Comparison of ENCODE assay signal across 10 mouse cellular contexts in genomic region chr12:108005488-108005800, GRCm38 (mm10). TPM values are rescaled to one million over a fixed set of nuclear protein-coding genes. Genes with fewer than 3 reads are reported as not detected.
A peak's percentile ranks its signal among the peaks of the same experiment; 100 is the strongest.
DNase-seq lines count a peak whose midpoint lies in the region; ATAC-seq and TF ChIP-seq lines count a peak whose summit lies in the region.
"Had no signal": no experiment of that assay in that cellular context is flagged by ENCODE, and none has a peak within 500 bp of the region (broad histone marks: within the 10 kb centered on the region; RNA-seq: fewer than 3 reads in every experiment).

No protein-coding gene starts in this region.

- 8% methylated on average over 13 of the region's 14 CpGs for WGBS in embryonic facial prominence, embryonic 14.5 days
- 8% methylated on average over 14 of the region's 14 CpGs for WGBS in hindbrain, embryonic 16.5 days

- H3K27me3 ChIP-seq in embryonic facial prominence, embryonic 14.5 days (replicated peaks; ENCODE audit: control insufficient read depth, insufficient read depth, low read length), result 0 out of 2 replicates have a peak, but pooled peaks cover 3% of the 10 kb centered on the region
- H3K27me3 ChIP-seq in hindbrain, embryonic 16.5 days (replicated peaks; ENCODE audit: control insufficient read depth, insufficient read depth, low read length), result 0 out of 2 replicates have a peak, but pooled peaks cover 4% of the 10 kb centered on the region

- peak overlapping the region; percentile 78 for H3K4me2 ChIP-seq in embryonic facial prominence, embryonic 14.5 days (ENCODE audit: low read depth, low read length)
- peak overlapping the region; percentile 98 for H3K4me2 ChIP-seq in hindbrain, embryonic 16.5 days (ENCODE audit: low read length)

- DNase-seq in left cerebral cortex, adult 2 months (ENCODE audit: extremely low spot score in 1 of 2, low spot score in 2 of 2), result no peak
- no peak for DNase-seq in left cerebral cortex, postnatal 14 days (ENCODE audit: low spot score in 2 of 2)
- DNase-seq in embryonic facial prominence, embryonic 14.5 days (ENCODE audit: low spot score), result no peak
- DNase-seq in naive thymus-derived CD4-positive, alpha-beta T cell, adult 2 months (ENCODE audit: low read depth), result peak; percentile 49
- no peak for DNase-seq in spleen, adult 12 weeks (ENCODE audit: low spot score)
- no peak for DNase-seq in yolk sac, embryonic 10.5 days (ENCODE audit: low spot score)
- no peak for DNase-seq in cerebellum, adult 9-10 months

- H3K4me1 ChIP-seq in embryonic facial prominence, embryonic 14.5 days (ENCODE audit: control insufficient read depth, insufficient read depth, low read length), result peaks cover 8% of the 10 kb centered on the region; the same call in 1 of the 2 replicates
- H3K4me1 ChIP-seq in hindbrain, embryonic 16.5 days (ENCODE audit: control insufficient read depth, insufficient read depth, low read depth, low read length), result peaks cover 19% of the 10 kb centered on the region

- peak; percentile 1; the same call in 1 of the 2 replicates for ATAC-seq in embryonic facial prominence, embryonic 14.5 days (ENCODE audit: low read depth)
- ATAC-seq in hindbrain, embryonic 16.5 days, result no peak
- ATAC-seq: inflammation-experienced regulatory T-cells, adult 6 months had no signal

- peak overlapping the region; percentile 58 for H3K9ac ChIP-seq in embryonic facial prominence, embryonic 14.5 days (ENCODE audit: low read depth, low read length)
- H3K9ac ChIP-seq in hindbrain, embryonic 16.5 days (ENCODE audit: low read depth, low read length), result peak overlapping the region; percentile 43; the same call in 1 of the 2 replicates

- intact Hi-C loops in left cerebral cortex, adult 2 months (cut with DNase I), result loop anchor here (2.0 to 5.0 kb wide), 2 partner anchors 115 to 1833 kb away; no protein-coding TSS in a partner anchor
- intact Hi-C loops in left cerebral cortex, postnatal 14 days (cut with DNase I), result loop anchor here (5.0 to 10.0 kb wide), 3 partner anchors 117 to 1701 kb away; no protein-coding TSS in a partner anchor

- no peaks in the 10 kb centered on the region for H3K9me3 ChIP-seq in embryonic facial prominence, embryonic 14.5 days (ENCODE audit: control insufficient read depth, low read length)
- H3K9me3 ChIP-seq in hindbrain, embryonic 16.5 days (ENCODE audit: control insufficient read depth, low read length), result no peaks in the 10 kb centered on the region
- H3K9me3 ChIP-seq: megakaryocyte, embryonic 14.5 days had no signal

- TF ChIP-seq CTCF in left cerebral cortex, adult 2 months (IDR thresholded peaks at IDR 0.05), result no peak

- H3K36me3 ChIP-seq in embryonic facial prominence, embryonic 14.5 days (ENCODE audit: control insufficient read depth, insufficient read depth, low read length), result no peaks in the 10 kb centered on the region
- H3K36me3 ChIP-seq in hindbrain, embryonic 16.5 days (ENCODE audit: control insufficient read depth, insufficient read depth, low read length), result no peaks in the 10 kb centered on the region

- peak overlapping the region; percentile 9 for H3K27ac ChIP-seq in left cerebral cortex, adult 2 months
- H3K27ac ChIP-seq in embryonic facial prominence, embryonic 14.5 days (replicated peaks; ENCODE audit: low read depth, low read length), result peak overlapping the region; percentile 46
- no peak overlapping the region for H3K27ac ChIP-seq in hindbrain, embryonic 16.5 days (ENCODE audit: low read depth, low read length)

- H3K4me3 ChIP-seq in left cerebral cortex, adult 2 months, result no peak overlapping the region
- H3K4me3 ChIP-seq in embryonic facial prominence, embryonic 14.5 days (ENCODE audit: low read depth, low read length), result peak overlapping the region; percentile 79
- H3K4me3 ChIP-seq in hindbrain, embryonic 16.5 days (ENCODE audit: low read length), result no peak overlapping the region; the same call in 1 of the 2 replicates
- H3K4me3 ChIP-seq: megakaryocyte, embryonic 14.5 days had no signal

RNA-seq across cellular contexts. Expression of gene Bcl11b, which starts 2.0 kb away (rescaled TPM):
- total RNA-seq in left cerebral cortex, adult 2 months (2021), result 10 to 100 TPM; 57.8 to 69.0 TPM
- total RNA-seq in left cerebral cortex, postnatal 14 days (2021), result 10 to 100 TPM; 42.5 to 72.8 TPM
- polyA plus RNA-seq in embryonic facial prominence, embryonic 14.5 days (2014; fragmentation: Nextera tagmentation; extraction: Ambion mirVana), result 16.5 and 20.7 TPM in 2 replicates
- 12.0 and 16.7 TPM in 2 replicates for polyA plus RNA-seq in hindbrain, embryonic 16.5 days (2015; fragmentation: Nextera tagmentation; extraction: Ambion mirVana)
